Mouse (Mus musculus): ENCODE measurements around the gene Tmem205.
A peak's percentile ranks its signal among the peaks of the same experiment; 100 is the strongest.

The Tmem205 gene

DNA sequence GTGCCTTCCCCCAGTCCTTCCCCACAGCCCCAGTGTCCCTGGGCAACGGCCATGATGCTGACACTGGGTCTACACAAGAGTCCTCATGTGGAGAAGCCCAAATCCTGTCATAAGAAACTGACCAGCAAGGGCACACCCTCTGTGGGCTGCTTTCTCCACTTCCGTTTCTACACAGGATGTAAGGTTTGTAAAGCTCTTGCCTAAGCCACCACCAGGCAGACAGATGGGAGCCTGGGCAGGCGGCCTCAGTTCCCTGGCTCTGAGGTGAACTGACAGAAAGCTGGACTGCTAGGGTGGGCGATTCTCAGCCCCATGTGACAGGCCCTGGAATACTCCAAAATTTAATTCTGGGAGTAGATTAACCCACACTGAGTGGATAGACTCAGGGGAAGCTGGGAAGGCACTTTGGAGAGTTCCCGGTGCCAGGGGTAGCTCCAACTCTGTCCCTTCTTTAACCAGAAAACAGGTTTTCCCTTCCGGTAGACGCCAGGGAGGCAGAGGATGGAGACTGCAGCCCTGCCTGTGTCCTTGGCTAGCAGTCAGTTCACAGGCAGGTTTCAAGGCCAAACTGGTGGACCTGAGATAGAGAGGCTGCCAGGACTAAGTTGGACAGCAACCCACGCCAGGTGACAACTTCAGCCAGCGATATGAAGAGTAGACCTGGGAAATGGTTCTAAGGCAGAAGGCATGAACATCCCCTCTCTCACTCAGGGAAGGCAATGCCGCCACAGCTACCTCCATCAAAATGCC lies 17.7 kb downstream of the Tmem205 start:
- no peak for DNase-seq

- DNase-seq = no peak
These were observed 19.1 kb downstream of the Tmem205 start for GRCm38 (mm10) chr9:21908216-21908615.

GRCm38 (mm10) chr9:21904031-21904430 lies 23.3 kb downstream of the Tmem205 start:
- no peak for DNase-seq

GRCm38 (mm10) chr9:21901223-21901820 lies 26.0 kb downstream of the Tmem205 start:
- DNase-seq = peak; percentile 85

GRCm38 (mm10) chr9:21889229-21889628 lies 38.1 kb downstream of the Tmem205 start:
- DNase-seq = no peak

- DNase-seq = no peak
These were observed 50.8 kb downstream of the Tmem205 start for GRCm38 (mm10) chr9:21876601-21877000.

GRCm38 (mm10) chr9:21872204-21872603 lies 55.2 kb downstream of the Tmem205 start:
- DNase-seq = no peak

Measured in kidney, adult 9 months (tissue).